Mouse (Mus musculus): ENCODE measurements around the gene 4930558C23Rik.

GRCm38 (mm10) chr3:95338251-95338650 lies 64.4 kb downstream of the 4930558C23Rik start:
- no peak for TF ChIP-seq CTCF (IDR thresholded peaks at IDR 0.05; ENCODE audit: extremely low read depth, insufficient read length, insufficient replicate concordance, low read depth, low read length)
- TF ChIP-seq POLR2A (IDR thresholded peaks at IDR 0.05; ENCODE audit: low read depth, low read length) = no peak
